Mouse (Mus musculus) CD4-positive, CD25-positive, alpha-beta regulatory T cell, adult 2 months (primary cell): ENCODE data around the gene Nudt3.

ENCODE experiments used
- DNase-seq: peaks from one replicate; pipeline ENCODE4 v3.0.0-alpha.2; 2012; ENCODE audit warnings: low read depth, low spot score

Nudt3 gene

DNA sequence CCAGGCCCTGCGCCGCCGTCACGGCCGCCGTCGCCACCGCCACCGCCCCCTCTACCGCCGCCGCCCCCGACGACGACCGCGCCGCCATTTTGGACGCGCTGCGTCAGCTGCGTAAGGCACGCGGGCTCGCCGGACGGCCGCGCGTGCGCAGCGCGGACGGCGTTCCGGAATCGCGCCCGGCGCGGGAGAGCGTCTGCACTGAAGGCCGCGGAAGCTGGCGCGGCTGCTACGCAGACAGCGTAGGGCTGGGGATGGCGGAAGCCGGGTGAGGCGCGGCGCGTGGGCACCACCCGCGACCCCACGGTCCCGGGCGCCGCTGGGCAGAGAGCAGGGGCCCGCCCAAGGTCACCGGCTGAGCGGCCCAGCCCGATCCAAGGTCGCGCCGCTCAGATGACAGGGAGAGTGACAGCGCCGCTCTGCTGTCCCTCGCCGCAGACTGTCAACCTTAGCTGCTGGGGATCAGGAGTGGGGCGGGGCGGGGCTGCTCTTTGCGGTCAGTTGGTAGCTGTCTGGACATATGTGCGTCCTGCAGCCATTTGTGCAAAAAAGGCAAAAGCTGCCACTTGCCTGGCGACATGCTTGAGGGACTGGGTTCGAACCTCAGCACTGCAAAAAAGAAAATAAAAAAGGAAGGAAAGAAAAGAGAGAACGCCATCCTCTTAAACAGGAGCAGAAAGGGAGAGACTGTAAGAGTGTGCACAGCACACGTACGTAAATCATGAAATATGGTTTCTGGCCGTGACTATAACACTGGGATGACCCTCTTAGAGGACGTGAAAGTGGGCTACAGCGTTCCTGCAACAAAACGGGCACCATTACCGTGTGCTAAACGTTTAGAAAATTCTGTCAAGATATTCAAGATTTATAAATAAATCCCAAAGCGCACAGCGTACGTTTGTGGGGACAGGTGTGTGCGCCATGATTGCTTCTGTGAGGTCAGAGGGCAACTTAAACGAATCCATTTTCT, at the start of gene Nudt3:
Nudt3 (minus strand) TSS at position 136 of the 967 bp plus-strand sequence.
- DNase-seq, result peak; percentile 97

DNA sequence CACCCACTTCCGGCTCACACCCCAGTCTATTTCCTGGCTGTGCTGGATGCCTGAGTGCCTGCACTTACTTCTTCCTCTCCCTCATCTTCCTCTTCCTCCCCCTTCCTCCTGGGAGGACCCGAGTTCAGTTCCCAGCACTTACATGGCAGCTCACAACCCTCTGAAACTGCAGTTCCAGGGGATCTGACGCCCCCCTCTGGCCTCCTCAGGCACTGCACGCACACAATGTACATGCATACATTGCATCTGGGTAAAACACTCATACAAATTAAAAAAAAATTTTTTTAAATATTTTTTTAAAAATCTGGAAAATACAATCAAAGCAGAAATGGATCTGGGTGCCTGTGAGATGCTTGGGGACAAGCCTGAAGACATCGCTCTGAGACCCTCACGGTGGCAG, 48.4 kb upstream of the Nudt3 start:
- DNase-seq, result no peak

DNA sequence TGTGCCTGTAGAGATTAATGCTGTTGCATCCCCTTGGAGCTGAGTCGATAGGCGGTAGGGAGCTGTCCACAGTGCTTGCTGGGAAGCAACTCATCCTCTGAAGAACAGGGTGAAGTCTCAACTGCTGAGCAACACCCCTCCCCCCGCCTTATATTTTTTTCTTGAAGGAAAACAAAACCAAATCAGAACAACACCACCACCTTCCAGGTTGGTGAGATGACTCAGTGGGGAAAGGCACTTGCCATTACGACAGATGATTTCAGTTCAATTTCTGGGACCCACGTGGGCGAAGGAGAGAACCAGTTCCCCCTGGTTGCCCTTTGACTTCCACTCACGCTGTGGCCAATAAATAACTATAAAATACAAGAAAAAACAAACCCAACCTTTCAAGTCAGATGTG, 35.5 kb upstream of the Nudt3 start:
- DNase-seq, result peak; percentile 62

DNA sequence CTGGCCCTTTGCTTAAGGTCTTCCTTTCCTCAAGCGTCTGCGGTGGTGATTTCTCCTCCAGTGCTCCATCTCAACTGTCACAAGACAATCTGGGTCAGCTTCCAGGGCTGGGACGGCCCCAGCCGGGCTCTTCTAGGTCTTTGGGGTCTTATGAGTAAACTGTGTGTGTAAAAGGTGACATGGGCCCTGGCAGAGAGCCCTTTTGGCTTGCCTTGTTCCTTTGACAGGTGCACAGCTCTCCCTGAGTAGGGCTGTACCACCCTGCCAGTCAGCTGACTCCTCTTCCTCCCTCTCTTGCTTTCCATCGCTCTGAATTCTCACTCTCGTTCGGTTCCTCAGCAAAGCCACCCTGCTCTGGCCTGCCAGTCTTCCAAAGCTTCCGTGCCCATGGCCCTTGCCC, 33.8 kb upstream of the Nudt3 start:
- DNase-seq, result peak; percentile 24

DNA sequence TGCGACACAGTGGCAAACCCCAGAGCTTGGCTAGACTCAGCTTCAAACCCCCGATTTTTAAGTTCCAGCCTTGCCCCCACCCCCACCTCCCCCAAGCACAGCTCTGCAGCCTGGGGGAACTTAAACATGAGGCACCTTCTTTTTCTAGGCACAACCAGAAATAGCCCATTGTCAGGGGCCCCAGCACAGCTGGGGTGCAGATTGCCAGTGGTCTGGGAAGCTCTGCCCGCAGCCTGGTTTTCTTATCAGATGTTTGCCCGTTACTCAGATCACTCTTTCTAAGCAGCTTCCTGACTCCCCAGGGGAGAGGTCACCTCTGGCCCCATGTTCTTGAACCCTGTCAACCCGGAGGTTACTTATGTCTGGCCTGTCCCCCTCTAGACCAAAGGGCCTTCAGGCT, 33.1 kb upstream of the Nudt3 start:
- DNase-seq, result no peak

DNA sequence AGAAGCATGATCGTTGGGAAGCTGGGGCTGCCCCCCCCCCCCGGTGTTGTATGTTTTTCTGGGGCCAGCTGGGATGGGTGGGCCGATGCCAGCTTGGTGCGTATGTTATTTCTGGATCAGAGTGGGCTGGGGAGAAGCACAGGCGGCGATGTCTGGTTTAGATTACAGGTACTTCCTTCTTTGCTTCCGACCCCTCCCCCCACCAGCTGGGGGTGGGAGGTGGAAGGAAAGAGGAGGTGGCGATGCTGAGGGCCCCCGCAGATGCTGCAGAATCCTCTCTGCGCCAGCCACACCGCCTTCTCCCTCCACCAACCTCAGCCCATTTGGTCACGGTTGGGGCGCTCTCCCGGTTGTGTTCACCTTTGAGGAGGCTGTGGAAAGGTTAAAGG, 32.7 kb upstream of the Nudt3 start:
- DNase-seq, result peak; percentile 76

DNA sequence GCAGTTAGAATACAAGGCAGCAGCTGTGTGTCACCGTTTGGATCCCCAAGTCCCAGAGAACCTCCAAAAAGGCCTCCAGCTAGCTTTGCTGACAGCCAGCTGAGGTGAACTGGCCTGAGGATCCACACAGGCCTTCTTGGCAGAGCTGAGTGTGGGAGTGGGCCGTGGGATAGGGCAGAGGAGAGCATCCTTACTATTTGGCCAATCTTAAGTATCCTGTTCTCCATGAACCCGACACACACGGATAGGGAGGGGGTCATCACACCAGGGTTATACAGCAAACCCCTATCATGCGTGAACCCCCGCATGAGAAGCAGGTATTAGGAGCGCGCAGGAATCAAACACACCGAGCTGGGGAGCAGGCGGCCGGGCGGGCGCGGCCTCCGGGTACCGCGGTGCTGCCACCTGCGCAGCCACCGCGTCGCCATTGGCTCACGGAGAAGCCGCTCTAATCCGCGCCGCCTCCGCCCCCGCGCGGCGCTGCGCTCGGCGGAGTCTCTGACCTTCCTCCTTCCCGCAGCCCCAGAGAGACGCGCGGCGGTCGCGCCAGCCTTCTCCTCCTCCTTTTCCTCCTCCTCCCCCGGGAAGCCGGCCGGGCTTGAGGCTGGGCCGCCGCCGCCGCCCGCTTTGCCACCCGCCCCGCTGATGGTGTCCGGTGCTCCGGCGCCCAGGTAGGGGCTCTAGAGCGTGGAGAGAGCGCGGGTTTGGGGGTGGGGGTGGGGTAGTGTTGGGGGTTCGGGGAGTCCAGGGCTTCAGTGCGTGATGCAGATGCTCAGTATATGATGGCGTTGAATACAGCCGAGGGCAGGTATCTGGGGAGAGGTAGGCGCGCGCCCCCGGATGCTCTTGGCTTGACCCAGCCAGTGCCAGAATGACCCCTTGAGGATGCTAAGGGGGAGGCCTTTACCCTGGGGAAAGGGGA, 32.1 kb upstream of the Nudt3 start, which contains the start of gene Pacsin1:
Pacsin1 (plus strand) TSS at position 421 of the 922 bp plus-strand sequence.
- peak; percentile 88 for DNase-seq

DNA sequence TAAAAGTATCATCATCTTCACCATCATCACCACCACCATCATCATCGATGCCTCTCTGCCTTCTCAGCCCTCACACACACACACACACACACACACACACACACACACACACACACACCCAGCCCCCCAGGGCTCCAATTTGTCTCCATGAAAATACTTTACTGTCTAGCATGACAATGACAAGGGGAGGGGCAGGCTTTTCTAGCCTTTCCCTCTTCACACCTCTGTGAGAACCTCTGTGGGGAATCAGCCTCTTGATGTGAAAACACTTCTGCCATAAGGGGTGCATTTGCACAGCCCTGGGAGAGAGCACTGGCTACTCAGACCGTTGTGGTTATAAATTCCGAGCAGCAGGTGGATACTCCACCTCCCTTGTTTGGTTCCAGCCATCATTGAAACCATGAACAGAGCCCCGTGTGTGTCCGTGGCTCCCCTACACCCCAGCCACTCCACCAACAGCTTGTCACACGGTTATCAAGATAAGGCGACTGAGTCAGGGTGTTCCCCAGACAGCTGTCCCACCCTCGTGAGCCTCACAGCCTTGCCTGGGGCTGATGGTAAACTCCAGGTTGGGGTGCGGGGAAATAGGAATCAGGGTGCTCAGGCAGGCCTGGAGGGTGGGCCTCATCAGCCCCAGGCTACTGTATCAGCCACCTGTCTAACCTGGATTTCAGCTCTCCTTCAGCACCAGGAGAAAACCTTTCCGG, 30.1 kb upstream of the Nudt3 start:
- no peak for DNase-seq

DNA sequence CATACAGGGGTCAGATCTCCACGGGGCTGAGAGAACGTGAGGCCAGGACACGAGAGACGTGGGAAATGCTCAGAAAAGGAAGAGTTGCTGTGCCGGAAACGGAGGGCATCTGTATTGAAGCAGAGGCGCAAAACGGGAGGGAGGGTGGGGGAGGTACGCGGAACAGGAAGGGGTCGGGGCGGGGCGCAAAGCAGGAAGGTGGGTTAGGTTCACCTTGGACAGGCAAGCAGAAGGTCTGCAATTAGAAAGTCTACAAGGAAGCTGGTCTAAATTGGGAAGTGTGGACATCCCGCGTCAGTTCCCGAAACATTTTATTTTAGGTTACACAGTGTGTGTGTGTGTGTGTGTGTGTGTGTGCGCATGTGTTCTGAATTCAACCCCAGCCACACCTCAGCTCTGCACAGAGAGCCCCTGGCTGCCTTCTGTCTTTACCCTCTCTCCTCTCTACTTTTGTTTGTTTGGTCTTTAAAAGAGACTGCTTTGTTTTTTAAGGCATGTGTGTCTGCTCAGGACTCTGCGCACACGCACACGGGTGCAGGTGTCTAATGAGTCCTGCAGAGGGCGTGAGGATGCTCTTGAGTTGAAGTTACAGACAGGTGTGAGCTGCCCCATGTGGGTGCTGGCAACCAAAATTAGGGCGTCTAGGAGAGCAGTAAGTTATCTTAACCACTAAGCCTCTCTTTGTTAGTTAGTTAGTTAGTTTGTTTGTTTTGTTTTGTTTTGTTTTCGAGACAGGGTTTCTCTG, 28.9 kb upstream of the Nudt3 start:
- DNase-seq, result peak; percentile 68

DNA sequence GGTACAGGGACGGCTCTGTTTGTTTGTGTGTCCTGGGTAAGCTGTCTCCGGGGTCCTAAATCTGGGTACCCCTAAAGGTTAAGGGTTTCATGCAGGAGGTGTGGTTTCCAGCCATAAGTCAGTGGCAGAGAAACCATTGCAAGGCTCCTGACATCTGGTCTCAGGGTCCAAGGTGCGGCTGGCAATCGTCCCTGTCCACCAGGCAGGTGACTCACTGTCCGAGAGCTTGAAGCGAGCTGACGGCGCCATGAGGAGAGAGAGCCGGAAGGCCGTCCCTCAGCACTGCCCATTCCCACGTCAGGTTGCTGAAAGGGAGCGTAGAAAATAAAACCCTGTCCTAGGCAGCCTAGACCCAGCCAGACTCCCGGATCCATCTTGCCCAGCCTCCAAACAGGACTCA, 27.3 kb upstream of the Nudt3 start:
- DNase-seq, result no peak

DNA sequence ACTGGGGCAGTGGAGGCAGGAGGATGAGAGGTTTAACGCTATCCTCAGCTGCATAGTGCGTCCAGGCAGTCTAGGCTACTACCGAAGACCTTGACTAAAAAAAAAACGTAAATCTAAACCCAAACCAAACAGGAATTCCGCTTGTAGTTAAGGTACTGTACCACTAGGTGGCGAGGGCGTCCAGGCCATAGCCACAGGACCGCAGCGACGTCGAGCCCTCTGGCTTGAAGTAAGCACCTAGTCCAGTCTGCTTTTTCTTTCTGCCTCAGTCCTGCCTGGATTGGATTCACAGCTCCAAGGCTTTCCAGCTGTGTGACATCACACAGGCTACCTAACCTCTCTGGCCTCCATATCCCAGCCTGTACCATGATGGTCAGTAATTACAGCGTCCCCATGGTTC, 26.9 kb upstream of the Nudt3 start:
- peak; percentile 92 for DNase-seq

DNA sequence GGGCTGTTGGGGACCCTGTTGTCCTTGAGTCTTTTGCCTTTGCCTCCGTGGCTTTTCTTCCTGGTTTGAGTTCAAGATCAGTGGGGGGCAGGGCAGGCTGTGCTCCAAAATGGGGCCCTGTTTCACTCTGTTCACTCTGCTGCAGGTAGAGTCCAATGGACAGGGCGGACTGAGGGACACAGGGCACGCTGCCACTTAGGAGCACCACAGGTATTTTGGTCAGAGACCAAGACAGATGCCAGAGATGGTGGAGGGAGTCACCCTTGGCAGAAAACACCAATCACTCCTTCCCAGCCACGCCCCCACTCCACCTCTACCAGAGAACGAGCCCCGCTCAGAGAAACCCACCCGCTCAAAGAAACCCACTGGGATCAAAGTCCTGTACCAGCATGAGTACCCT, 22.5 kb upstream of the Nudt3 start:
- no peak for DNase-seq

DNA sequence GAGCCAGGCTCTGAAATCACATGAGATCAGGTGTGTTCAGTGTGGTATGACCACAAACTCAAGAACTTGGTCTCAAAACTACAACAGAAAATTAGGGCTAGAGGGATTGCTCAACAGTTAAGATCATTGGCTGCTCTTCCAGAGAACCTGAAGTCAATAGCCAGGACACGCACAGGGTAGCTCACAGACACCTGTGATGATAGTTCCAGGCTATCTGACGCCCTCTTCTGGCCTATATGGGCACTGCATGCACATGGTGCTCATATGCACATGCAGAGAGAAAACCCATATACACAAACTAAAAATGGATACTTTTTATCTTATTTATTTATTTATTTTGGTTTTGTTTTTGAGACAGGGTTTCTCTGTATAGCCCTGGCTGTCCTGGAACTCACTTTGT, 21.3 kb upstream of the Nudt3 start:
- peak; percentile 45 for DNase-seq

DNA sequence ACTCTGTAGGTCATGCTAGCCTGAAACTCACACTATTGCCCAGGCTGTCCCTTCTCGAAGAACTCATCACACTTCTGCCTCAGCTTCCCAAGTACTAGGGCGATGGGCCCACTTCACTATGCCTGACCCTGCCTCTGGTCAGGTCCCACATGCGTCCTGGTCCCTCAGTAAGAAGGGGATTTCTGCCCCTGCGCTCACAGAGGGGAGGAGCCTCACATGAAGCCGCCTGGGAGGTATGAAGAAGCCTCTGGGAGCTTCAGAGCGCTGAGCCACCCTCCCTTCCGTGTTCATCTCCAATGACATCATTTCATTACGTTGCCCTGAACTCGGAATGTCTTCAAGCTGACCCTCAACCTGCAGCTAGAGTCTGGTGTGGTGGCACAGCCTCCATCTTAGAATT, 20.5 kb upstream of the Nudt3 start:
- DNase-seq, result no peak

DNA sequence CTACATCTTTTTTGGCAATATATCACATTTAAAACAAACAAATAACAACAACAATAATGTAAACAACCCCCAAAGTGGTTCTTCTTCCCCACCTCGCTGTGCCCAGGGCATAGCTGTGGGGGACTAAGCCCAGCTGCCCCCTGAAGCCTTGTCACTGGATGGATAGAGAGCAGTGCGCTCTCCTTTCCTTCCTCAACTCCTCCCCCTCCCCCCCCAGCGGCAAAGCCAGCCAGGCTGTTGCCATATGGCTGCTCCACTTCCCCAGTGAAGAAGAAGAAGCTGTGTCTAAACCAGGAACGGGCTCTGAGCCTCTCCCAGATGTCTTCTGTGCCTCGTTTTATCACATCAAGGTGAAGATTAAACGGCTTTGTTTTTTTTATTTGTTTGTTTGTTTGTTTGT, 19.8 kb upstream of the Nudt3 start:
- no peak for DNase-seq

DNA sequence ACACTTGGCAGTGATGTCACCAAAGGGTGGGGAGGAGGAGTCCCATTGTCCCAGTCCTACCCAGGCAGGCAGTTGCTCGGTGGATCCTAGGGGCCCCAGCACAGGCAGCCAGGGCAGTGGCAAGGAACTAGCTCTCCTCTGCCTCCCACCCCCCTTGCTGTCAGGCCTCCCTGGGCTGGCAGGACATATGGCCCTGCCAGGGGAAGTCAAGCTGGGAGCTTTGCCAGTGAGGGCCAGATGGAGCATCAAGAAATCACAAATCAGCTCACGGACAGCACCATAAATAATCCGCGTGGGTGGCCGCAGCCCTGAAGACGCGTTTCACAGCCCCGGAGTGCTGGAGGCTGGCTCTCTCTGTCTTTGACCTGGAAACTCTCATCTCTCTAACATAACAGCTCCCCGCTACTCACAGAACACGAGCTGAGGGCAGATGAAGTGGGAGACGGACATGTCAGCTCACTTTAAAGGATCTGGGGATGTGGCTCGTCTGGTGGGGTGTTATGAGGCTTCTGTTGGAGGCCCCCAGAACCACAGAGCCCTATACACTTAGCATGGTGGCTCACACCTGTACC, 19.3 kb upstream of the Nudt3 start:
- no peak for DNase-seq

DNA sequence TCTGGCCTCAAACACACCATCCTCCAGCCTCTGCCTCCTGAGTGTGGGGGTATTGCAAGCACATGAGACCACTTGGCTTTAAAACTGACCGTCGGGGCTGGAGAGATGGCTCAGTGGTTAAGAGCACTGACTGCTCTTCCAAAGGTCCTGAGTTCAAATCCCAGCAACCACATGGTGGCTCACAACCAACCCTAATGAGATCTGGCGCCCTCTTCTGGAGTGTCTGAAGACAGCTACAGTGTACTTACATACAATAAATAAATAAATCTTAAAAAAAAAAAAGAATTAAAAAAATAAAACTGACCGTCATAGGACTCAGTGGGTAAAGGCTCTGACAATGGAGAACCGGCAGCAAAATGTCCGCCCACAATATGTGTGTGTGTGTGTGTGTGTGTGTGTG, 16.6 kb upstream of the Nudt3 start:
- peak; percentile 51 for DNase-seq

DNA sequence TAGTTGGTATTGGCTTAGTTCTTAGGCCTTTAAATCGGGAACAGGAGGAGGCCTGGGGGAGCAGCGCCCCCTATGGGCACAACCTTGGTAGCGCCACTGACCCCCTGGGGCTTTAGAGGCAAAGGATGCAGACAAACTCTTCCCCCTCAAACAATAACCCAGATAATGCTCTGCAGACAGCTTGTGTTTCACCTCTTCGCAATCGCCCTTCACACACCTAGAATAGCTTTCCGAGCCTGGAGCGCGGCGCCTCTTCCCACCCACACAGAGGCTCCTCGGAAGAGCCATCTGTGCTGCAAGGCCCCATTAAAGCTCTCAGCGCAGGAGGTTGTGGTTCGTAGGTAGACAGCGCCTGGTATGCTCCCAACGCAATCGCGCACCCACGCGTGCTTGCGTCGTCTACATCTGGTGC, 15.6 kb upstream of the Nudt3 start:
- peak; percentile 58 for DNase-seq

DNA sequence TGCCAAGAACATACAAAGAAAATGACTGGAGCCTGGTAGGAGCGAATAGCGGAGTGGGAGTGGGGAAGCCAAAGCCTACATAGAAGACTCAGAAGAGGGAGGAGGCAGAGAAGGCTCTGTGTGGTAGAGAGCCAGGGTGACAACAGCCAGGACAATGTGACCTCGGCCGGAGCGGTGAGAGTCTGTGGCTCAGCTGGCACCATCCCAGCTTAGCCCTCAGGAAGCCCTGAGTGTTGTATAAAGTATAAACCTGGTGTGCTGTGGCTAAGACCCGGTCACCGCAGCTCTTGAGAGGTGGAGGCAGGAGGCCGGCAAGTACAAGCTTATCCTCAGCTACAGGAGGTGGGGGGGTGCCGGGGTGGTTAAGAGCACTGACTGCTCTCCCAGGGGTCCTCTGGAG, 14.0 kb upstream of the Nudt3 start:
- DNase-seq, result no peak

DNA sequence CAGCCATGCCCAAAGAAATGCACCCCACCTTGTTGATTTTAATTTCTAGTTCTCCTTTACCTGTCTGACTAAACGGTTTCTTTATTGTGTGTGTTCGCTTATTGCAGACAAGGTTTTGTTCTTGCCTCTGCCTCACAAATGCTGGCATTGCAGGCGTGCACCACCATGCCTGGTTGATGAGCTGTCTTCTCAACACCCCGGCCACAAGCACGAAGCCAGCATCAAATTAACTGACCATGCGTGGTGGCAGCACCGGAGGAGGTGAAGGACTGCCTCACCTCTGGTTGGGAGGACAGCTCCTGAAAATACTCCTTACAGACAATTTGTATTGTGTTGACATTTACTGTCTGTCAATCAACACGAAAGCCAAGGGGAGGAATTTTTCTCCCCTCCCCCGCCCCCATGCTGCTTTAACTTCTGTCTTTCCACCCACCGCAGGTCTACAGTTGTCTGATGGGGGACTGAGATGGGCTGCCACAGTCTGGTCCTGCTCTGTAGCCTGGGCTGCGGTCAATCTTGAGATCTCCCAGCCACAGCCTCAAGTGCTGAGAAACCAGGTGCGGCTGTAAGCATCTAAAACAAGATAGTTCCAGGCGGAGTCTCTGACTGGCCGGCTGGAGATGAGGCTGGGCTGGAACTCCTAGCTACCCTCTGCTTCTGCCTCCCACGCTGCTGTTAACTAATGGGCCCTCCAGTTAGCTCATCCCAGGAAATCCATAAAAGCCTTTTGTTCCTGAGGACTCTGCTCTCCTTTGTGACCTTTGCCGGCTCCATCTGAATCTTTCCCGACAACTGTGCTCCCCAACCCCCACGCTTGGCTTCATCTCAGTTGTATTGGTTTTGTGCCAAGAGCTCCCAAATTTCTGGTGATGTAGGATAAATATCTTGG, 13.1 kb upstream of the Nudt3 start, which contains the start of gene Rps10:
Rps10 (minus strand) TSS at position 538 of the 889 bp plus-strand sequence.
- DNase-seq, result no peak
